ENCODE assay signal across 9 mouse cellular contexts in the genomic region with DNA sequence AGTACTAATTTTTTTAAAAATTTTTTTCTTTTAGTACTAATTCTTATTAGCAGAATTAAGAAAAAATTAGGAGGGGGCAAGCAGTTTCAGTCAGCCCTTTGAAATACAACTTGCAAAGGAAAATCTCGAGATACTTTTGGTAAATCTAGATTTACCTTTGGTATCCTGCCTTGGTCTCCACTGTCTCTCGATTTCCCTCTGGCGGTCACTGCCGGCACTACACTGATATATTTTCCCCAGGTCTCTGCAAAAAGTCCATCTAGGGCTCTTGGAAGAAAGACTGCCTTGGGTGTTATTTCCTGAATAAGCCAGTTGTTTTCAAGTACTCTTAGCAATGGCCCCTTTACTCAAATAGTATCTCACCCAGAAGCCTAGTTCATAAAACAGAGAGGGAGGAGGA.
A peak's percentile ranks its signal among the peaks of the same experiment; 100 is the strongest.
DNase-seq lines count a peak whose midpoint lies in the region; TF ChIP-seq lines count a peak whose summit lies in the region.
"Had no signal": no experiment of that assay in that cellular context is flagged by ENCODE, and none has a peak within 500 bp of the region (broad histone marks: within the 10 kb centered on the region; RNA-seq: fewer than 3 reads in every experiment).

No protein-coding gene starts in this region.

- no peak for TF ChIP-seq POLR2A in lung, adult 2 months (IDR thresholded peaks at IDR 0.05; ENCODE audit: borderline replicate concordance, extremely low read depth, low read depth, low read length)

- H3K4me1 ChIP-seq in lung, adult 2 months (ENCODE audit: control insufficient read depth, insufficient read depth, low read length), result no peaks in the 10 kb centered on the region

- TF ChIP-seq CTCF in lung, adult 2 months (IDR thresholded peaks at IDR 0.05; ENCODE audit: insufficient read depth, low read length), result peak; percentile 86

- under 1% methylated on average over 4 of the region's 4 CpGs for WGBS in lung, adult 2 months

- DNase-seq in 3T3-L1 (ENCODE audit: low read depth, low spot score), result peak; percentile 83
- peak; percentile 12 for DNase-seq in Muller cell, postnatal 12 days (ENCODE audit: inconsistent ontology term)
- peak; percentile 70 for DNase-seq in cerebellum, adult 8-10 months
- DNase-seq in frontal cortex, postnatal 36 days (ENCODE audit: low spot score in 2 of 2), result peak; percentile 89 to 92
- DNase-seq in kidney, postnatal 4 days, result peak; percentile 88 to 89
- peak; percentile 68 for DNase-seq in lung, adult 2 months
- peak; percentile 86 for DNase-seq in retina, embryonic 14.5 days (ENCODE audit: low spot score)
- peak; percentile 92 for DNase-seq in thymus, postnatal 4 days

- no peak overlapping the region for H3K4me3 ChIP-seq in lung, adult 2 months (replicated peaks; ENCODE audit: extremely low read depth, low read depth, low read length)
- H3K4me3 ChIP-seq: erythroblast, embryonic 14.5 days had no signal

Comparison
In these comparisons a context has a peak if more than half of its experiments do, and no peak if none do; other contexts are left out.
1. DNase-seq: peak in every context shown above with its lines; median percentile 92 in thymus, postnatal 4 days; 90 in frontal cortex, postnatal 36 days; 88 in kidney, postnatal 4 days; 86 in retina, embryonic 14.5 days; 83 in 3T3-L1; 70 in cerebellum, adult 8-10 months; 68 in lung, adult 2 months; 12 in Muller cell, postnatal 12 days.